Mouse (Mus musculus): ENCODE measurements at regions not wholly inside any gene's neighbourhood (a gene's known extent, or its start where the extent isn't known, plus 50 kb on each side); places are given as distances from the start of the nearest gene placed in this dataset.

DNA sequence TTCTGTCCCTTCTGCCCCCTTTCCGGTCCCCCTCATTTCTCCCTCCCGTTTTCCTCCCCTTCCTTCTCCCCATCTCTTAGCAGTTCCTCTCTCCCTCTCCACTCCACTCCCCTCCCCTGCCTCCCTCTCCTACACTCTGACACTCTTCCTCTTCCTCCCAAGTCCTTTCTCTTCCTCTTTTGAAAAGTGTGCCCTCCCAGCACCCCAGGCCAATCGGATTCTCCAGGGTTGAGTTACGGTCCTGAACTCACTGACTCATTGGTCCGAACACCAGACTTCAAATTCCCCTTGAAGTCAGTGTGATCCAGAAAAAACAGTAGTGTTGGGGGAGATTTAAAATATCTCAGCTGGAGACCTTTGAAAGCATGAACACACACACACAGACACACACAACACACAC, 109.1 kb downstream of the 2410131K14Rik start:
- DNase-seq = no peak

DNA sequence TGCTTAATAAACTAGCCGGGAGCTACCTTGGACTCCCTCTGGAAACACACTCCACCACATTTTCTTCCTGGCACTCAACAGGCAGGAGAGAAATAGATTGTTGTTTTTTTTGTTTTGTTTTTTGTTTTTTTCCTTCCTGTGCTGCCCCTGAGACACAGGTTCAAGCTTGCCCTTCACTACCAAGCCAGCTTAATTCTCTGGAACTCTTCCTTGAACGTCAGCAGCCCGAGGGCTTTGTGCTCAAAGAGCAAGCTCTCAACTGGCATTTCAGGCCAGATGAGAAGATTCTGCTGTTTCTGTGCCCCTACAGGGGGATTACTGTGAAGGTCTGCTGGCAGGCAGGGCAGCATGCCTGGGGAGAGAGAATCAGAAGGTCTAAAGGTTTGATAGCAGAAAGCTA, 109.8 kb downstream of the 2410131K14Rik start:
- DNase-seq = no peak

DNA sequence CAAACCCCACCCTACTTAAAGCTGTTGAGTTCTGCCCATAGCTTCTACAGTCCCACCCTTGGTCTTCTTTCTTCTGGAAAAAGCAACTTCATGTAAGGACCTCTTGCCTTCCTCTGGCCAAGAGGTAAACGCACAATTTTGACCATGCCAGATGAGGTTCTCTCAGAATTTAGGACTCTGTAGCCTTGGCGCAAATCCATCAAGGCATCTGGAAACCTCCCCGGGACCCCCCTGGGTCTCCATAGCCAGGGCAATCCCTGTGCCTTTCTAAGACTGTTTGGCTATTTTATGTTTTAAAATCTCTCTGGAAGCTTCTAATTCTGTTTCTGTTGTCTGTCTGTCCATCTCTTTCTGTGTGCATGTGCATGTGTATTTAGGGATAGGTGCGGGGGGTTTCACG, 110.3 kb downstream of the 2410131K14Rik start:
- no peak for DNase-seq

DNA sequence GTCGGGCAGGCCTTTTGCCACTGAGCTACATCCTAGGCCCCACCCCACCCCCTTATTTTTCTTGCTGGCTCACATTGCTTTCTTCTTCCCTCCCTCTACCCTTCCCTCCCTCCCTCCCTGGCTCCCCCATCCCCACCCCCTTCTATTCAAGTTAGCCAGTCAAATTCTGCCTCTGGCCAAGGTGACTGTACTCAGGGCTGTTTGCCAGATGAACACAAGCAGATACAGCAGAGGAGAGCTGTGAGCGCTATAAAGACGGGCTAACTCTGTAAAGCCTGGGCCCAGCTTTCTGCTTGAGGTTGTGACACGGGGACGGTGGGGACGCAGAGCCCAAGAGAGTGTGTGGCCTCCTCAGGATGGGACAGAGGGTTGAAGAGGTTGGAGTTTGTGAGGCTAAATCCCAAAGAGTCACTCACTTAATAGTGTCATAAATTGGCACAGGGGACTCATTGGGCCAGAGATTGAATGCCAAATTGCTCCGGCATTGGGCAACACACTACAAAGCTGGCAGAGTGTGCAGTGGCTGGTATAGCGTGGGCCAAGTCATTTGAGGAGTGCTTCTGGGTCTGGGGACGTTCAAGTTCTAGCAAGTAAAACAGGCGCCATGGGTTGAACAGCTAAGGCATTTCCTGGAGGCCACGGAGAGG, 110.8 kb downstream of the 2410131K14Rik start:
- peak; percentile 52 to 73 for DNase-seq

DNA sequence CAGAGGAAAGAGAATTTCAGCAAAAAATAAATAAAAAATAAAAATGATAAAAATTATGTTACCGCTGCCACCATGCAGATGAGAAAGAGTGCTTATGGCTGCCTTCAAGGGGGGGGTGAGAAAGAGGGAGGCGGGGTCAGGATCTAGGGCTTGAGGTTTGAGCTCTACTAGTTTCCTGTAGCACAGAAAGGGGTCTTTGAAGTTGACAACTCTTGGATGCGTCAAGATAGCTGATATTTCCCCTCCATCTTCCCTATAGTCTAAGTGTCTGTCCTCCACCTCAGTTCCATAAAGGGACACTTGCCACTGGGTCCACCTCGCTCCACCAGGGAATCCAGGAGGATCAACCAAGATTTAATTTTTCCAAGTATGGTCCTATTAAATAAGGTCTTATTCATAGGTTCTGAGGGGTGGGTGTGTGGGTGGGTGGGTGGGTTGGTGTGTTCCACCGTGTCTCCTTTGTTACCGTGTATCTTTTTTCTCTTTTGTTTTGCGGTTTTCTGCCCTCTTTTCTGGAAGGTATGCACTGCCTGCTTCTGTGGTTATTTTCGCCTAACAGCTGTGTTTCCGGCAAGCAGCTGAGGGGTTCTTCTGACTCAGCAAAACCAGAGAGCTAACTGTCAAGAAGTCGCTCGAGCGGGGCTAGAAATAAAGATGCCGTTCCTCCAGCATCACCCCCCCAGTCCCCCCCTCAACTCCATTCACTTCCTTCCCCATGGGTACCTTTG, 114.8 kb downstream of the 2410131K14Rik start:
- no peak for DNase-seq

DNA sequence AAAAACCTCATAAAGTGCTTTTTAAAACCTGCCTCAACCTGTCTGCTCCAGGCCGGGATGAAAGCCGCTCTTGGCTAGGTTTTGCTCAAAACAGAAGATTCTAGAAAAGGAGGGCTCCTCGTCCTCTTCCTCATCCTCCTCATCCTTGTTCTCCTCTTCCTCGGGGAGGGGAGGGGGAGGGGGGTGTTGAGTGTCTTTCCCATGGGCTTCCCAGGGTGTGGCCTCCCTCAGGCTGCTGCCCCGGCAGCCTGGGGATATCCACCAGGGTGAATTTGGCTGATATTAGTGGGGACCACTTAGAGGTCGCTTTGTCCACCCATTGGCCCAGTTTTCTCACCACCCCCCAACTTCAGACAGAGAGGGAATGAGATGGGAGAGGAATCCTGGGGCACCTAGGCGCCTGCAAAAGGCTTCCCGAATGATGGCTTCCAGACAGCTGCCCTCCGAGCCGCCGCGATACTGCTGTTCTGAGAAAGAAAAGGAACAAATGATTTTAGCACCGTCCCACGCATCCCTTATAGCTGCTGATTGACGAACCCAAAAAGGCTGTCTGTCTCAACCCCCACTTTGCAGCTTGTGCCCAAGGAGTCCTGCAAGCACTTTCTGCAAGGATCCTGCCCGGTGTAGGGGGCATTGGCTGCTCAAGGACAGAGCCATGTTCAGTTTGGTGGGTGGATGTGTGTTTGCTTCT, 115.5 kb downstream of the 2410131K14Rik start:
- no peak for DNase-seq

DNA sequence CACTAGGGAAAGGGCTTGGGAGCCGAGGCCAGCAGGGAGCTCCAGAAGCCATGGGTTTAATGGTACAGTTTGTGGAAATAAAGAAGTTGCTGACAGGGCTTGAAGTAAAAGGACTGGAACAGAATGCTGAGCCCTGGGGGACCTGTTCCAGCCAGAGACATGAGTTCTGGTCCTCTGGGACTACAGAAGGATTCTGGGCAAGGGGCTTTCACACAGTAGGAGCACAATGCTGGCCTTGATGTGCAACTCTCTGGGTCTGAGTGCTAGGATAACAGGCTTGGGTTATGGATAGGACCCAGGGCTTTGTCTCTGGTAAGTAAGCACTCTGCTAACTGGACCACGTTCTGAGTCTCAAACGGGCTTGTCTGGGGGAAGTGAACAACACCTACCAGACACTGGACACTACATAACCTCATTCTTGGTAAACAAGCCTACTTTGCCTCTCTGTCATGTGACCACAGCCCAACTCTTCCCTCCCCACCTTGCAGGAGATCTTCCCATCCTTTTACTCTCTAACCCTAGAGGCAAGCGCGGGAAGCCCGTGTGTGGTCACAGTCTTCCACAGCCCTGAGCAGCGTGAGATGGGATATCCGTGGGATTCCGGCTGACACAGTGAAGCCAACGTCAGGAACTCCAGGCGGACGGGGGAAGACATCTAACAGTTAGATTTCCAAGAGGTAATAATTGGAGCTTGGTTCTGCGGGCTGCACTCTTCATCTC, 116.3 kb downstream of the 2410131K14Rik start:
- DNase-seq = no peak

DNA sequence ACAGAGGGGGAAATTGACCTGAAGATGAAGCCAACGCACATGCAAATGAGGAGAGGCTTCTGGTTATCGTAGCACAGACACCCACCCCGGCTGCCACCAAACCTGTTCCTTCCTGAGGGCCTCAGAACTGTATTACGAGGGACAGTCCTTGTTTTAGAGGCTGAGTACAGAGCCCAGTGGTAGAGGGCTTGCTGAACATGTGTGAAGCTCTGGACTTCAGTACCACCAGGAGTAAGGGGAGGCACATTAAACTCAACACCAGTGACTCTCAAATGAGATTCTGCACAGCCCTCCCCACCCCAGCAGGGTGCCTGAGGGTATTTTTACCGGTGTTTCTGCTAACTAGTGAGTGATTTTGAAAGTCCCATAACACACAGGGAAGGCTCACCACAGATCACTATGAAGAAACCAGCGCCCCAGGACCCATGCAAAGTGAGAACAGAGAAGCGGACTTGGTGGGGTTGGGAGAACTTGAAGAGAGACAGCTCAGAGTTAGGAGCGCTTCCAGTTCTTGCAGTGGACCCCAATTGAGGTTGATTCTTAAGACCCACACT, 116.9 kb downstream of the 2410131K14Rik start:
- no peak for DNase-seq

DNA sequence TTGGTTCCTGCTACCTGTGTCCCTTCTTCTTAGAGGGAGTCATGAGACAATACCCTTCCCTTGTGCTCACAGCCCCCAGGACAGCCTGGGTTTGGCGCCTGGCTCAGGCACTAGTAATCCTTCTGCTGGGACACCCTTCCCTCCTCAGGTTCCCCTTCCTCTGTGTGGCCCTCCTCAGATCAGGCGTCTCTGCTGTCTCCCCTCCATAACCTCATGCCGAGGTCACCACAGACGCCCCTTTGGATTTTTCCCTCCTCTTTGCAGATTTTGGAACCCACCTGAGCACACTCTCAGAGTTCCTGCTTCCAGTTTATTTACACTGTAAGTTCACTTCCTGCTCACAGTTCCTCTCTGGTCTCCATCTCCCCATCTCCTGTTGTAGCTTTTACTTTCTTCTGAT, 117.7 kb downstream of the 2410131K14Rik start:
- DNase-seq = no peak

DNA sequence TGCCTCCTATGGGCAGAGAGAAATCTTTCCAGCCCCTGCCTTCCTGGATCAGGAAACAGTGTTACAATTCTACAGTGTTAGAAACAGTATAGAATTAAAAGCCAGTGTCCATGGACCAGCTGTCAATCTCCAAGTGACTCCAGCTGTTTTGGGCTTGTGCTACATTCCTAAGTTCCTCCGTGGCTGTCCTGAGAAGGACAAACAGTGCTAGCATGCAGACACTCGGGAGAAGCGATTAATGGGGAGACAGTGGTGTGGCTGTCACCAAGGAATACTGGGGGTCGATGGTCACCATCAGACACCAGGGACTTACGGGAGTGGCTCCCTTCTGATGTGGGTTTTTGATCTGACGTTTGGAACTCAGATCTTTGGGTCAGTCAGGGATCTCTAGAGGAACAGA, 118.1 kb downstream of the 2410131K14Rik start:
- DNase-seq = no peak

DNA sequence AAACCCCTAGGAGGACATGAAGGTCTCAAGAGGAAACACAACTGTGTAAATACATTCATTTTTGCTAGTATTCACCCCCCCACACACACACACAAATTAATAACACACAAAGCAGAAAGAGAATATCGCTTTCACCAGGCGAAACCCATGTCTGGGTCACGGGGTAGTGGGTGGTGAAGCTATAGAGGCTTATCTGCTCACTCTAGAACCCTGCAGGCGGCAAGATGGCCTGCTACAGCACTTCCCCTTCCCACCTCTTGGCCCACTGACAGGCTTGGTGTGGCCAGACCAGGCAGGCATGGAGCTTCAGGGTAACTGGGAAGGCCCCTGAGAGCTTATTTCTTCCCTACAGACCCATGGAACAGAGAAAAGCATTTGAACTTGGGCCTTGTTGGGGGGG, 119.6 kb downstream of the 2410131K14Rik start:
- no peak for DNase-seq

DNA sequence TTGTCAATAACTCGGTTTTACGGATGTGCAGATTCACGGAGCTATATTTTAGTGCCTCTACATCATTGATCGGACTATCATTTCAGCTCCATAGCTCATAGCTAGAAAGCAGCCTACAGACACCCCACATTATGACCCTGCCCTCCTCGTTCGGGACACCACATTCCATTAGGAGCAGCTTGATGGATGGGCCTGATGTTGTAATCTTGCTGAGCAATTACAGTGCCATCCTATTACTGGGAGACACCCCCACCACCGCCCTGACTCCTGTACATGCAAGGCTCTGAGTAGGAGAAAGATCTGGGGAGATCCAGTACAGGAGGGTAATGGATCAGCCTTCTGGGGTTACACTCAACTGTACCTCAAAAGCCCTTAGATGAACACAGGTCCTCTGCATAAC, 120.2 kb downstream of the 2410131K14Rik start:
- DNase-seq = no peak

DNA sequence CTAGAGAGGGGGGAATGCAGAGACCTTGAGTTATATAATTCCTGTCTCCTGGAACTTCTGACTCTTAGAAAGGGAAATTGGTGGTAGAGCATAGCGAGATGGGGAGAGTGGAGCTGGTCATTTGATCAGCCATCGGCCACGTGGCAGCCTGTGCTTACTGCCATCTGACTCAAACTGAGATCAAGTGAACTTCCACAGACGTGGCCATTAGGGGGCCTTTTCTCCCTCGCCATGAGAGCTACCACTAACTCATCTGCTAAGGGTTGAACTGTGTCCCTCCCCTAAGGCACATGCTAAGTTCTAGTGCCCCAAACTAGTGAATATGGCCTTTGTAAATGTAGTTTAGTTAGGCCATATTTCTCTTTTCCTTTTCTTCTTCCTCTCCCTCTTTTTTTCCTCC, 120.6 kb downstream of the 2410131K14Rik start:
- no peak for DNase-seq

DNA sequence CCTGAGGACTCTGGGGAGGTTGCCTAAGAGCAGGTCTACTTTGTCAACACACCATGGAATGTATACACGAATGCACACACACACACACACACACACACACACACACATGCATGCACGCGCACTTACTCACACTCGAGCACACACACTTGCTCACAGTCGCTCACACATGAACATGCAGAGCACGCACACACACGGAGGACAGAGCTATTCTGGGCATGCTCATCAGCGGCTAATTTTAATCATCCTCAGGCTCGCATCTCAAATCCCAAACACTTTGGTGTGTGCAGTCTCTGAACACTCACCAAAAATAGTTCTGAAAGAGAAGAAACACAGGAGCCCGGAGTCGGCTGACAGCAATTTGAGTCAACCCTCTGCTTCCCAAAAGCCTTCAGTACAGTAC, 122.0 kb downstream of the 2410131K14Rik start:
- DNase-seq = no peak

DNA sequence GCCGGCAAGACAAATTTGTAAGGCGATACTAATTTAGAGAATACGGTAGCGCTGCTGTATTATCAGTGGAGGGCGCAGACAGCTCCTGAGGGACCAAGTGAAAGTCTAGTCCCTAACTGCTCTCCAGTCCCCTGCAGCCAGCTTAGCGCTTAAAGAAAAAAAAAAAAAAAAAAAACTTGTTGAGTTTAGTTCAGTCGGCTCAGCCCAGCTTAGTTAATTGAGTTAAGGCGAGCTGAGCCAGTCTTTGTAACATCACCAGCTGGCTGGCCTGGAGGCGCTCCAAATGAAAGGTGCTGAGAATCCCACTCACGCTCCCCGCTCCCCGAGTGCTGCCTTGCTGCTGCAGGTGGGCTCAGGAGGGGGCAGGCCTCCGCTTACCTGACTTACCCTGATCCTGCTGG, 128.6 kb downstream of the 2410131K14Rik start:
- DNase-seq = no peak

DNA sequence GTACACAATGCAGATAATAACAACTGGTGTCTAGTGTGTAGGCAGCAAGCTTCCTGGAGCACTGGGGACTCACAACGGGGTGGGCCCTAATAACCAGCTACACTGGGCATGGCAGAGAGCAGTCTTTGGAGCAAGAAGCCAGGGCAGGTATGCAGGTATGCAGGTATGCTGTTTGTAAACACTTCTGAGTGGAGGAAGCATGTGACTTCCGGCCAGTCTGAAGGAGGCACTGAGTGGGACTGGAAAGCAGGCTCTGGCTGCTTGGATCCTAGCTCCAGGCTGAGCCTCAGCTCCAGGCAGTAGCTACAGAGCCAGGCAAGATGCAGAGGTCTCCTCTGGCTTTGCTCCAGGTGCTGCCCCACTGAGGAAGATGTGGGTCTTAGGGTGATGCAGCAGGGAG, 129.9 kb downstream of the 2410131K14Rik start:
- peak; percentile 60 to 85 for DNase-seq

DNA sequence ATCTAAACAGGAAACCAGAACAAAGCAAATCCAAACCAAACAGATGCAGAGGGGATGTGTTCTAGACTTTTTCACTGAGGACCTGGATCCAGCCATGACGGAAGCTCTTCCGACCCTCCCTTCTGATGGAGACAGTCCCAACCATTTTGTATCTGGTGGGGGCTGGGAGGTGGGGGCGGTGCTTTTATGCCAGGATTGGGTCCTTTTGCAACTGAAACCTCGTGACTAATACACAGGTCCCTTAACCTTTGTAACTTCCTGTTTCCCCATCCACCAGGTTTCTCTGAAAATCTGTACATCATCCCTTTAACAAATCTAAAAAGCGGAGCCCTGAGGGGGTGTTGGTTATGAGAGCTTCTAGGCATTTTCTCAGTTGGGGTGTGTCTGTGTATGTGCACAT, 130.9 kb downstream of the 2410131K14Rik start:
- DNase-seq = no peak

DNA sequence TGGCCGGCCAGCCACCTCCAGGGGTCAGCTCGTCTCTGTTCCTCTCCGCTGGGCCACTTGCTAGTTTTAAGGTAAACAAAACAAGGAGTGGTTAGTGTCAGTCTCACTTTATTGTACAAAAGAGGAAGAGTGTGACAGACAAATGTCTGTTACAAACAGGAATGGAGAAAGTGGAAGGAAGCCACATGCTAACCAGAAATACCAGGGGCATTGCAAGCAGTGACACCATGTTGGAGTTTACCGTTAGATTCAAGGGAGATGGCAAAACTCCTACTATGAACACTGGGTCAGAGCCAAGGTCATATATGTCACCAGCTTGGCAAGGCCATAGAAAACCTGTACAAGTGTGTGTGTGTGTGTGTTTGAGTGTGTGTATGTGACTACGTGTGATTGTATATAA, 131.5 kb downstream of the 2410131K14Rik start:
- DNase-seq = no peak

DNA sequence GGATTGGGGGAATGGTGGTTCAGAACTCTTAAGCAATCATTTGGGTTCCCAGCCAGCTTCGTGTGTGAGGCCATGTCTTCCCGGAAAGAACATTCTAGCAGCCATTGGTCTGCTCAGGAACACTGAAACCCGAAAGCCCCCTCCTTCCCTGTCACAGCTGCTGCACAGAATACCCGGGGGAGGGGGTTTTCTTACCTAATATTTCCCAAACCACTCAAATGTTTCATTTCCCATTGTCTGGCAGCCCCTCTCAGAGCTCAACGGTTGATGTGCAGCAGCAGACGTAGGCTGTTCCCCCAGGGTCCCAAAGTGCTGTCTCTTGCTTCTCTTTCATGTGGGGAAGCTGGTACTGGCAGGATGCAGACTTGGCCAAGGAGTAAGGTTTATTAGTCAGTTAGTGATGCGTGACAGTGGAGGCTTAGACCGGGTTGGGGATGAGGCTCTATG, 132.4 kb downstream of the 2410131K14Rik start:
- no peak for DNase-seq

DNA sequence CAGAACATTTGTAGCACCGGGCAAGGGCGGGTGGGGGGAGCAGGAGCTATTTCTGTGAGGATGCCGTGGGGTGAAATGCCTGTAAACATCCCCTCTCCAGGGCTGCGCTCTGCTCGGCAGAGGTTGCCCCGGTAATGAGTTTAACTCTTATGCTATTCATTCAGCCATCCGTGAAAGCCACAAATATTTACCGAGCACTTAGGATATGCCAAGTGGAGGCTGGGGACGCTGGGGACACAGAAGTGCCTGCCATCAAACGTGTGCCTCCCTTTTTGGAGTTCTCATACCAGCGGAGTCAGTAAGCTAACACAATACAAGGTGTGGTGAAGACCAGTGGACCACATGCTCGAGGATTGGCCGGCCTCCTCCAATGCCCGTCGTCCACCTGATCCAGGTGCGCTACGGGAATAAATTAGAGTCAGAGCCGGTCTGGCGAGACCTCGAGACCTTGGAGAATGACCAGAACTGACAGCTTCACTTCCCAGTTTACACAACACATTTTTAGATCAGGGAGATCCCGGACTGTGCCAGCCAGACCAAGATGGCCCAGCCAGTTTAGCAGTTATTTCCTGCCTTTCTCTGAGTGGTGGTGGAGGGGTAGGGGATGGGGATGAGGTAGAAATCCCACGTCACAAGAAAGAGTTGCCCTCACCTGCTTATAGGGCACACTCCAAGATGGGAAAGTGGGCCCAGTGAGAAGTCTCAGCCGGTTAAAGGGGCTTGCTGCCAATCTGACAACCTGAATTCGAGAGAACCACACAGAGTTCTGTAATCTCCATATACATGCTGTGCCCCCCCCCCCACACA, 134.4 kb downstream of the 2410131K14Rik start:
- DNase-seq = peak; percentile 67 to 88

DNA sequence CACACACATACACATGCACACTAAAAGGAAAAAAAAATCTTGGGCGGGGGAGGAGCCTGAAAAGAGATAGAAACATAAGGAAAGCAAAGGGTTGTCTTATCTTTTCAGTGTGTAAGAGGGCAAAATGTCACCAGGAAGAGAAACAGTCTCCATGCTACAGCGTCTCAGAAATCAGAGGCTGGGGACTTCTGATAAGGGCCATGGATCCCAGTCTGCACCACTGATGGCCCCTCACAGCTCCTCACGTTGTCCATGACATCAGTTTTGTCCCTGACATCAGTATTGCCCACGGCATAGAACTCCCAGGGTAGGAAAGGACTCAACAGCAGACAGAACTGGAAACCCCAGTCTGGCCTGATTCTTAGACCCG, 135.0 kb downstream of the 2410131K14Rik start:
- no peak for DNase-seq
